Mouse (Mus musculus) lung, embryonic 16.5 days (tissue): Measurements from ENCODE around the gene Snrpb2. TPM values are rescaled to one million over a fixed set of nuclear protein-coding genes. Genes with fewer than 3 reads are reported as not detected.

Experiments
- ATAC-seq: fragments of 200-750 bp; cut with Nextera tagmentation; 2 replicates; pipeline ENCODE4 v1.8.0; 2017; ENCODE audit warnings: low read depth, mild to moderate bottlenecking, moderate library complexity
- H3K27ac ChIP-seq: fragments of 300-500 bp; sonication (generic); 2 replicates; pipeline ENCODE4 v1.5.1; 2014; ENCODE audit warnings: mild to moderate bottlenecking, control low read depth, low read length
- H3K27me3 ChIP-seq: fragments of 300-500 bp; sonication (generic); 2 replicates; pipeline ENCODE4 v1.6.1; 2014; ENCODE audit warnings: low read depth, low read length, mixed read lengths; ENCODE audit not compliant: control insufficient read depth, insufficient read depth
- H3K36me3 ChIP-seq: fragments of 300-500 bp; sonication (generic); 2 replicates; pipeline ENCODE4 v1.6.1; 2014; ENCODE audit warnings: low read length; ENCODE audit not compliant: control insufficient read depth, insufficient read depth
- H3K4me1 ChIP-seq: fragments of 300-500 bp; sonication (generic); replicated peaks from 2 replicates; pipeline ENCODE4 v1.6.1; 2014; ENCODE audit warnings: low read length, mixed read lengths; ENCODE audit not compliant: control insufficient read depth, insufficient read depth
- H3K4me2 ChIP-seq: fragments of 300-500 bp; sonication (generic); 2 replicates; pipeline ENCODE4 v1.6.1; 2014; ENCODE audit warnings: low read depth, low read length, control low read depth
- H3K4me3 ChIP-seq: fragments of 300-500 bp; sonication (generic); 2 replicates; pipeline ENCODE4 v1.5.1; 2014; ENCODE audit warnings: mild to moderate bottlenecking, low read length, control low read depth
- H3K9ac ChIP-seq: fragments of 300-500 bp; sonication (generic); 2 replicates; pipeline ENCODE4 v1.6.1; 2014; ENCODE audit warnings: low read length, control low read depth
- H3K9me3 ChIP-seq: fragments of 300-500 bp; sonication (generic); 2 replicates; pipeline ENCODE4 v1.6.1; 2016; ENCODE audit warnings: low read length; ENCODE audit not compliant: control insufficient read depth
- WGBS: fragments of 180-500 bp; shearing (Covaris S2); extraction: QIAGEN DNeasy Blood & Tissue Kit; methylation state at CpG from one replicate; pipeline ENCODE4 v1.1.7; 2014; 5-methylcytosine and 5-hydroxymethylcytosine counted together
- polyA plus RNA-seq: library from polyadenylated mRNA; unstranded; fragments of >200 nt; fragmentation: Nextera tagmentation; extraction: Ambion mirVana; gene quantifications from 2 replicates; pipeline ENCODE4 v1.2.1, GENCODE M21; 2015

Gene Snrpb2
- polyA plus RNA-seq, 1 experiment from 2014 or later = 73.2 TPM

DNA sequence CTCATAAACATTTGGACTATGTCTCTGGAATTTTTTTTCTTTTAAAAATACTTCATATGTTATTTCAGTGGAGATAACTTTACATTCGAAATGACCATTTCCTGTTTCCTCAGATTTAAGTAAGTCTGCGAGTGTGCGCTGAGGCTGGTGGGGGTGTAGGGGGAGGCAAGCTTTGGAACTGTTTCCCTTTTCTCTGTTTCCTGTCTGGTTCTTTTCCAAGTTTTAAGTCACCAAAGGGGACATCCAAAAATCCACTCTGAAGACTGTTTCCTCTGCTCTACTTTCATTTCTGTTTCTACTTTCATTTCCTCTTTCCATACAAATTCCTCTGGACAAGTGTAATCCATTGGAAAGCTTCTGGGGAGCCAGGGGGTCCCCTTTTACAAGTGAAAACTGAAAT is 18.9 kb downstream of the Snrpb2 start:
- H3K9ac ChIP-seq = no peak overlapping the region
- no peak overlapping the region for H3K27ac ChIP-seq
- ATAC-seq = 0 out of 2 replicates have a peak, but pooled peaks have one; percentile 49
- H3K4me2 ChIP-seq = no peak overlapping the region
- H3K4me3 ChIP-seq = no peak overlapping the region
- H3K36me3 ChIP-seq = no peaks in the 10 kb centered on the region
- H3K4me1 ChIP-seq = no peaks in the 10 kb centered on the region; the same call in 1 of the 2 replicates
- no peaks in the 10 kb centered on the region for H3K9me3 ChIP-seq
- 33% methylated on average over 3 of the region's 3 CpGs for WGBS
- no peaks in the 10 kb centered on the region for H3K27me3 ChIP-seq

DNA sequence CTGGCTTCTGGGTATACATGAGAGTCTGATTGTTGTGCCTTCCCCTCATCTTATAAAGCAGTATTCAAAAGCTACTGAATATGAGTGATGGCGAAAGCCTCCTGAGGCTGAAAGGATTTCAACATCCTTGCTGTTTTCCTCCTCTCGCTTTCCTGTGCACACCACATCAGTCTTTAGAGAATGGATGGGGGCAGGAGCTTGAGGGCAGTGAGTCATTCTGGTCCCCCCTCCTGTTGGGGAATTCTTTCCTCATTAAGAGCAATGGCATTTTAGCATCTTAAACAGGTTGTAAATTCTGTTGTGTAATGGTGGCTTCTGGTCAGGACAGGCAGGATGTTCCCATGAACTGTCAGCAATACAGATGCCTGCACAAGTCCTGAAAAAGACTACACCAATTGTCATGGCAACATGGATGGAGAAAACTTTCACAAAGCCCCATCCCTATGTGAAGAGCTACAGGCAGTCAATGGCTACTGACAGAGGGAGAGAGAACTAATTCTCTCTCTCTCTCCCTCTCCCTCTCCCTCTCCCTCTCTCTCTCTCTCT is 22.1 kb downstream of the Snrpb2 start:
- Histone ChIP-seq H3K9ac (no peak overlapping the region), H3K27ac (no peak overlapping the region), H3K9me3 (no peaks in the 10 kb centered on the region), H3K4me1 (no peaks in the 10 kb centered on the region), H3K27me3 (no peaks in the 10 kb centered on the region), H3K4me2 (no peak overlapping the region), H3K4me3 (no peak overlapping the region), H3K36me3 (no peaks in the 10 kb centered on the region)
- ATAC-seq = no peak
- WGBS = 70% methylated on average over 2 of the region's 2 CpGs

DNA sequence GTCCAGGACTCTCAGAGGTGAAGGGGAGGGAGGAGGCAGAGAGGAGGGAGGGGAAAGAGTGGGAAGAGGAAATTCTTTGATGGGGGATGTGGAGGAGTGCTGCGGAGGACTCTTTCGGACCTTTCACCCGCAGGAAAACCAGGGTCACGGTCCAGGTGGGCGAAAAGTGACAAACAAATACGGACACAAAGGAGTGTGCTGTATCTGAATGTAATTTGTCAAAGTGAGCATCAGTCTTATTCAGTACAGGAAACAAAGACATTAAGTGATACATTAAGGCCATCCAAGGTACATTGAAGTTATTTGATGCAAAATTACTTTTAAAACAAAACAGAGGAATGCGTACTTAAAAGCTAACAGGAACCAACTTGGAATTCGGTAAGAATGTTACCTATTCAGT is 27.0 kb downstream of the Snrpb2 start:
- no peak for ATAC-seq
- Histone ChIP-seq H3K4me1 (no peaks in the 10 kb centered on the region; the same call in 1 of the 2 replicates), H3K36me3 (no peaks in the 10 kb centered on the region), H3K27me3 (no peaks in the 10 kb centered on the region), H3K9me3 (no peaks in the 10 kb centered on the region), H3K4me3 (no peak overlapping the region), H3K9ac (no peak overlapping the region), H3K4me2 (no peak overlapping the region), H3K27ac (no peak overlapping the region)
- WGBS = 60% methylated on average over 8 of the region's 8 CpGs

DNA sequence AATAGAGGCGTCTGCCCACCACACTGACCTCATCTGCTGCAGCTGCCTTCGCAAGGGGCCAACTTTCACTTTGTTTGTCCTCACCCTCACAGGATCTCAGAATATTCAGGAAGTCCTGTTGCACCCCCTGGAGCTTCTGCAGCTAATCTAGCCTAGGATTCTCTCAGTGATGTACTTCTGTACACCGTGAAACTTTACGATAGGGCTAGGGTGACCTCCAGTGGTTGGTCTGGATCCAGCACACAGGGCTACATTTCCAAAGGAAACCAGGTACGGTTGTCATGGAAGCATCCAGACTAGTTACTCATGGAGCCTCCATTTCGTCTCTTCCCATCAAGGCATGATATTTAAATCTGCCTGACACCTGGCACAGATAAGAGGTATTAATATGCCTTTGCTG is 30.9 kb downstream of the Snrpb2 start:
- peak; percentile 82 for ATAC-seq
- Histone ChIP-seq H3K27ac (no peak overlapping the region), H3K9ac (no peak overlapping the region), H3K4me1 (no peaks in the 10 kb centered on the region; the same call in 1 of the 2 replicates), H3K4me2 (peak overlapping the region; percentile 22; the same call in 1 of the 2 replicates), H3K36me3 (no peaks in the 10 kb centered on the region), H3K4me3 (no peak overlapping the region), H3K9me3 (no peaks in the 10 kb centered on the region), H3K27me3 (no peaks in the 10 kb centered on the region)
- 13% methylated on average over 6 of the region's 6 CpGs for WGBS

DNA sequence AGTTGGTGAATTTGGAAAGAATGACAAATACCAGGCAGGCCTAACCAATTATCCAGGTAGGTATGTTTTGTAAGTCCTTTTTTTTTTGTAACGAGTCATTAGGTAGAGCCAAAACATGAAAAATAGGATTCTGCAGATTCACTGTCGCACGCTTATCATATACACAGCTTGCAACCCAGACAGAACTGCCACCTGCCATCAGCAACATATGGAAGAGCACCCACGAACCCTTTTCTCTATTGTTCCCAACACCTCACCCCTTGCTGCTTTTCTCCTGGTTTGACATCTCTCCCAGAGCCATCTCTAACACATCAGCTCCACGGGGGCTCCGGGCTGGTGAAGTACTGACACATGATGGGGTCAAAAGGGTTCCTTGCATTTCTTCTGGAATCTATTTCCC is 31.9 kb downstream of the Snrpb2 start:
- ATAC-seq = no peak
- no peak overlapping the region for H3K4me3 ChIP-seq
- H3K4me1 ChIP-seq = no peaks in the 10 kb centered on the region; the same call in 1 of the 2 replicates
- no peak overlapping the region for H3K4me2 ChIP-seq
- H3K9ac ChIP-seq = no peak overlapping the region
- no peaks in the 10 kb centered on the region for H3K9me3 ChIP-seq
- H3K27me3 ChIP-seq = no peaks in the 10 kb centered on the region
- H3K27ac ChIP-seq = no peak overlapping the region
- no peaks in the 10 kb centered on the region for H3K36me3 ChIP-seq
- WGBS = 33% methylated on average over 6 of the region's 6 CpGs

DNA sequence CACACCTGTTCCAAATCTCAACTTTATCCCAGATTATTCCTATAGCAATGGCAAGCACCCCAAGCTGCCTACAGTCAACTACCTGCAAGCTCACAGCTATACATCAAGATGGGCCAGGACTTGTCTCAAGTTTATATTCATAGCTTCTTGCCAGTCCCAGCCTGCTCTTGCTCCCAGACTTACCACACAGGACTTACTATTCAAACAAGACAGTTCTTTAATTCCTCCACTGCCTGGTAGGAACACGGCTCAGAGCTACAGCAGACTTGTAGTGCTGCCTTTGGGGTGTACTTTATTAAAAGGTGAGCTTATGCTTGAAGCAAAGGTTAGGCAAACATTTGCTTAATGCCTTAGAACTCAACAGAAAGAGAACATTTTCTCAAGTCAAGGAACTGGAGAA is 34.3 kb downstream of the Snrpb2 start:
- Histone ChIP-seq H3K27me3 (no peaks in the 10 kb centered on the region), H3K9me3 (no peaks in the 10 kb centered on the region), H3K36me3 (no peaks in the 10 kb centered on the region), H3K4me2 (no peak overlapping the region), H3K4me3 (no peak overlapping the region), H3K4me1 (no peaks in the 10 kb centered on the region; the same call in 1 of the 2 replicates), H3K27ac (no peak overlapping the region), H3K9ac (no peak overlapping the region)
- ATAC-seq = no peak
- 37% methylated on average over 1 of the region's 1 CpGs for WGBS

DNA sequence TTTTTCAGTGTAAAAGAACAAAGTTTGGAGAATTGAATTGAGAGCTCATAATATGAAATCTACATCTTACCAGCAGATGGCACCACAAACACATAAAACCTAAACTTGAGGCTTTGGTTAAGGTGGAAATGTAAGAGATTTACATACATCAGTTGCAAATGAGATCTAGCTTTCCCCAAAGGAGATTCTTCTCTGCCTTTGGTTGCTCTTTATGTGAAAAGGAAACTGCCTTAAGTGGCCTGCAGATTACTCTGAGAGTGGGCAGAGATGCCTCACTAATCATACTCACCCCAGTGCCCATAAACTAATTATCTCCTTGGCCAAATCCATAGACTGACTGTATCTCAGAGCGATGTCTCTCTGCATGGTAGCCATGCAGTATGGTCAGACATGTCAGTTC is 51.0 kb downstream of the Snrpb2 start:
- 86% methylated on average over 1 of the region's 1 CpGs for WGBS

DNA sequence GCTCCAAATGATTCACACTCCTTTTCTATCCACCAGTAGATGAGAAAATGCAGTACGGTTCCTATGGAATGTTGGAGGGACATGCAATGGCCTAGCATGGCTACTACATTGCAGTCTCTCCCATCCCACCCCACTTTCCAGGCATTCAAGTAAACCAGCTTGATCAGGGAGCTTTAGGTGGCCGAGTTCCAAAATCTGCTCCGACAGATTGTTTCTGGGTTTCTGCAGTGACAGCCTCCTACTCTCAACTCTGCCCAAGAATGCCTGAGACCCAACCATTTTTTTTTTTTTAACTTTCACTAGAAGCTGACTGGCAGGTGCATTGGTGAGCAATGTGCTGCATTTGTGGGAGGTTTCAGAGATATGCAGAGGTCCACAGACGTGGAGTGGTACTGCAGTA is 51.9 kb downstream of the Snrpb2 start:
- H3K4me1 ChIP-seq = no peaks in the 10 kb centered on the region
- H3K27ac ChIP-seq = no peak overlapping the region
- no peak overlapping the region for H3K4me3 ChIP-seq
- no peak overlapping the region for H3K4me2 ChIP-seq
- WGBS = 59% methylated on average over 4 of the region's 4 CpGs
- H3K9me3 ChIP-seq = no peaks in the 10 kb centered on the region
- H3K9ac ChIP-seq = no peak overlapping the region
- H3K36me3 ChIP-seq = no peaks in the 10 kb centered on the region
- no peak for ATAC-seq
- H3K27me3 ChIP-seq = no peaks in the 10 kb centered on the region

More for the DNA sequence above, 51.0 kb downstream of the Snrpb2 start:
- no peak overlapping the region for H3K4me2 ChIP-seq
- H3K4me3 ChIP-seq = no peak overlapping the region
- no peaks in the 10 kb centered on the region for H3K36me3 ChIP-seq
- no peaks in the 10 kb centered on the region for H3K9me3 ChIP-seq
- ATAC-seq = no peak
- H3K9ac ChIP-seq = no peak overlapping the region
- H3K4me1 ChIP-seq = no peaks in the 10 kb centered on the region
- no peaks in the 10 kb centered on the region for H3K27me3 ChIP-seq
- no peak overlapping the region for H3K27ac ChIP-seq

DNA sequence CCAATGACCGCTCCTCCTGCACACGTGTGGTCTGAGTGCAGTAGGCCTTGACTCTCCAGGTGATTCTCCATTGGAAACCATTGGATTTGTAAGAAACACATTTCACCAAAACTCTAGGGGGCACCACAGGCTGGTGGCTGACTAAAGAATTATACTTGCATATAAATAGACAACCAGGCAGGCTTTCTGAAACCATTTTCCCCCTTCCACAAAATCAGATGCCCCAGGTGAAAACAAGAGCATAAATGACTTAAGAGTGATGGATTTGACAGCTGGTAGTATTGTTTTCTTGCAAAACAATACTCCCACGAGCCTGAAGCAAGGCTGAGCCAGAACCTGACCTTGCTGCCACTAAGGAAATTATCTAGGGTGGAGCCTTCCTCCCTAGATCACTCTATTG is 54.6 kb downstream of the Snrpb2 start:
- ATAC-seq = no peak
- Histone ChIP-seq H3K27ac (no peak overlapping the region), H3K36me3 (no peaks in the 10 kb centered on the region), H3K9ac (no peak overlapping the region), H3K9me3 (no peaks in the 10 kb centered on the region), H3K27me3 (no peaks in the 10 kb centered on the region), H3K4me3 (no peak overlapping the region), H3K4me1 (no peaks in the 10 kb centered on the region), H3K4me2 (no peak overlapping the region)
- 51% methylated on average over 3 of the region's 3 CpGs for WGBS

DNA sequence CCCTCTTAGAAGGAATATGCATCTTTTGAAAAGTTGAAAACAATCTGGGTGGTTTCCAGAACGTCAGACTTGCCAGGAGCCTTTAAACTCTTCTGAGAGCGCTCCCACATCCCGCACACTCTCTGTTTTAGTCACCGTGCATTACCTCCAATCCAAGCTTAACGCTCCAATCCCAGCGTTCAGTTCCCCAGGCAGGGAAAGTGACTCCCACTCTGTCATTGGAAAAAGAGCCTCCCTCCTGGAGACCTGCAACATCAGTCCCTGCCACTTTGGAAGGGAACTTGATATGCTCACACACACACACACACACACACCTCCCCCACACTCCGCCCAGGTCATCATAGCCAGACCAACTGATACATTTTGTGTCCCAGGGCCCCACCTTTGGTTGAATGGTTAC is 55.4 kb downstream of the Snrpb2 start:
- Histone ChIP-seq H3K4me1 (no peaks in the 10 kb centered on the region), H3K9me3 (no peaks in the 10 kb centered on the region), H3K4me2 (no peak overlapping the region), H3K9ac (no peak overlapping the region), H3K27ac (no peak overlapping the region), H3K4me3 (no peak overlapping the region), H3K27me3 (no peaks in the 10 kb centered on the region), H3K36me3 (no peaks in the 10 kb centered on the region)
- ATAC-seq = no peak
- WGBS = 73% methylated on average over 7 of the region's 7 CpGs
